Mouse (Mus musculus) ovary, postnatal 36 days (tissue): Measurements from ENCODE around the gene Themis3.
A peak's percentile ranks its signal among the peaks of the same experiment; 100 is the strongest.
"Not testable (repeated sequence)": the region's sequence is repeated elsewhere in the genome, so short reads cannot be mapped to it uniquely, and the experiment has no call there.

Experiments
- DNase-seq: peaks from one replicate; pipeline ENCODE4 v3.0.0; 2022; ENCODE audit warnings: low spot score, mixed read lengths

Gene Themis3

DNA sequence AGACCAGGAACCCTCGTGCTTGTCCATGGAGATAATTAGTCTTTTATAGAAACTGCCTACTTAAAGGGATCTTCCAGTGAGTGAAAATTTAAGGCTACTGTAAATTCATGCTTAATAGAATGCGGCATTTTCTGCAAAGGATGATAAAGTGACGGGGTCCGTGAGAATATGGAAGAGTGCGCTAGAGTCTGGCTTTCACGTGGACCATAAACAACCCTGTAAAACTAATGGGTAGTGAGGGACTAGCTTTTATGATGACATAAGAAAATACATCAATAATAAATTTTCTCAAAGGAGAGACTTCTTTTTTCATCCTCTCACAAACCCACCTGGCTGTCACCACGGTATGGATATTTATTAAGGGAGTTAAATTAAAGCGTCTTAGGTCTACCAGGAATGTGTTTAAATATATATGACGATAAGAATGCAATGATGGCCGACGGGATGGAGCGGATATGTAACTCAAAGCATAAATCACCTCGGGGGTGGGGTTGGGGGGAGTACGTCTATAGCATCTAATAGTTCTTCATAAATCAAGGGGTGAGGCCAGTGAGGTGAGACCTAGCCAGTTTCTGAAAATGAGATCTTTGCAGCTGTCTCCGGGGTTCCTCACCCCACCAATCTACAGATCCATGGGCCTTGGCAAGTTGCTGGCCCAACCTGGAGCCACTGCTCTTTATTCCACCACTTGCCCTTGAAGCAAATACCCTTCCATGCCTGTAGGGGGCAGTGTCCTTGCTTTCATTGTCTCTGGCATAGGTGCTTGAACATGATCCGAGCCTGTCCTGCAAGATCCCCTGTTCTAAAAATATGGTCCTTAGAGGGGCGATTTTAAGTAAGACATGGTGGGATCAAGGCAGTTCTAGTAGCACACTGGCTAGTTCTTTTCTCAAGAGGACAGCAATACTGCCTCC, 35.8 kb downstream of the Themis3 start:
- DNase-seq, result no peak

DNA sequence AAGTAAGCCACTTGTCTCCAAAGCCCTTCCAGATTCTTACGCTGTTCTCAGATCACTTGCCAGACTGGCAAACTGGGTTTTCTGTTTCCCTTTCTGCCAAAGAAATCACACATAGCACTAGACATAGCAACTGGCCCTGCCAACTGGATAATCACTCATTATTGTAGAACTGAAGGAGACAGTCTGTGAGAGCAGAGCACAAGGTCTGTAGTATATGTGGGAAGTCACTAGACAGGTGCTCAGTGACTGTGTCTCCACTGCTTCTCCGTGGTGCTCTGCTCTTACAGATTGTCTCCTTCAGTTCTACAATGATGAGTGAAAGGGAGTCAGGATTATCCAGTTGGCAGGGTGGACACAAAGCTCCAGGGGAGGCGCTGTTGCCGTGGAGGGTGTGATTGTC, 41.7 kb downstream of the Themis3 start:
- DNase-seq, result no peak

DNA sequence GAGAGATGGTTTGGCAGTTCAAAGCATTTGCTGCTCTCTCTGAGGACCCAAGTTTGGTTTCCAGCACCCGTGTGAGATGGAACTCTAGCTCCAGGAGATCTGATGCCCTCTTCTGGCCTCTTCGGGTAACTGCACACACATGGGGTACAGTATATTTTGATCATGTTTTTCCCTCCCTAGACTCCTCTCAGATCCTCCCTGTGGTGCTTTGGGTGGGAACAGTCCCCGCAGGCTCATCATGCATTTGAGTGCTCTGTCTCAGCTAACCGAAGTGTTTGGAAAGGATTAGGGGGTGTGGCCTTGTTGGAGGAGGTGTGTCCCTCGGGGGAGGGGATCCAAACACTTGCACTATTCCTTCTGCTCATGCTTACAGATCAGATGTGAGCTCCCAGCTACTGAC, 43.9 kb downstream of the Themis3 start:
- DNase-seq, result no peak

DNA sequence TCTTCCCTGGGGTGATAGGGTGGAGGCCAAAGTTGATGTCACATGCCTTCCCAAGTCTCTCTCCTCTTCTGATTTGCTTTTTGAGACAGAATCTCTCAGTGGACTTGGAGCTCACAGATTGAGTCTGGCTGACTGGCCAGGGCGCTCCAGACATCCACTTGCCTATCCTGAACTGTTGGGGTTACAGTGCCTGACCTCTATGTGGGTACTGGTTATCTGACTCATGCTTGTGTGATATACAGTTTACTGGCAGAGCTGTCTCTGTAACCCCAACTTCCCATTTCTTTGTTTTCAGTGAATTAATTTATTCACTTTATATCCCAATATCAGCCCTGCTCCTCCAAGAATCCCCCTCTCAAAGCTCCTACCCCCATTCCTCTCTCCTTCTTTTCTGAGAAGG, 62.1 kb downstream of the Themis3 start:
- DNase-seq, result no peak

DNA sequence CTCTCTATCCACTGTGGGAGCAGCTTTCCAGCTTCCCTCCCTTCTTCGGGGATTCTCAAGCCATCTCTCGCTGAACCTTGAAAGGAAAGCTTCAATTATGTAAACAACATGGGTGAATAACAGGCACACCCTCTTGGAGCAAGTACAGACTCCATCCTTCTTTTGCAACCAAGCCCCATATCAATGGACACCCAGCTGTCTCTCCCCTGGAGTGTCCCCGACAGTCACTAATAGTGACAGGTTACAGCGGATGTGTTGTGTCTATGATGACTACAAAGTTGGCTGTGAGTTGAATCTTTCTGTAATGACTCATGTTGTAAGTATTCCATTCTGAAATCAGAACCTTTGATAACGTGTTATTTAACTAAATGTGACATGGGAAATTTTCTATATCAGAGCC, 71.0 kb downstream of the Themis3 start:
- DNase-seq, result no peak

DNA sequence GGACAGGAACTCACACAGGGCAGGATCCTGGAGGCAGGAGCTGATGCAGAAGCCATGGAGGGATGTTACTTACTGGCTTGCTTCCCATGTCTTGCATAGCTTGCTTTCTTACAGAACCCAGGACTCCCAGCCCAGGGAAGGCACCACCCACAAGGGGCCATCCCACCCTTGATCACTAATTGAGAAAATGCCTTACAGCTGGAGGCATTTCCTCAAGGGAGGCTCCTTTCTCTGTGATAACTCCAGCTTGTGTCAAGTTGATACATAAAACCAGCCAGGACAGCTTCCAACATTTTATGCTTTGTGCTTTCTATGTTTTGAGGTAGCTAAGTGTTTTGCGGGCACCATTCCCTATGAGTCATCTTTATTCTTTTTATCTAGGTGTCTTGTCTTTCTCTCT, 71.8 kb downstream of the Themis3 start:
- DNase-seq, result not testable (repeated sequence)

DNA sequence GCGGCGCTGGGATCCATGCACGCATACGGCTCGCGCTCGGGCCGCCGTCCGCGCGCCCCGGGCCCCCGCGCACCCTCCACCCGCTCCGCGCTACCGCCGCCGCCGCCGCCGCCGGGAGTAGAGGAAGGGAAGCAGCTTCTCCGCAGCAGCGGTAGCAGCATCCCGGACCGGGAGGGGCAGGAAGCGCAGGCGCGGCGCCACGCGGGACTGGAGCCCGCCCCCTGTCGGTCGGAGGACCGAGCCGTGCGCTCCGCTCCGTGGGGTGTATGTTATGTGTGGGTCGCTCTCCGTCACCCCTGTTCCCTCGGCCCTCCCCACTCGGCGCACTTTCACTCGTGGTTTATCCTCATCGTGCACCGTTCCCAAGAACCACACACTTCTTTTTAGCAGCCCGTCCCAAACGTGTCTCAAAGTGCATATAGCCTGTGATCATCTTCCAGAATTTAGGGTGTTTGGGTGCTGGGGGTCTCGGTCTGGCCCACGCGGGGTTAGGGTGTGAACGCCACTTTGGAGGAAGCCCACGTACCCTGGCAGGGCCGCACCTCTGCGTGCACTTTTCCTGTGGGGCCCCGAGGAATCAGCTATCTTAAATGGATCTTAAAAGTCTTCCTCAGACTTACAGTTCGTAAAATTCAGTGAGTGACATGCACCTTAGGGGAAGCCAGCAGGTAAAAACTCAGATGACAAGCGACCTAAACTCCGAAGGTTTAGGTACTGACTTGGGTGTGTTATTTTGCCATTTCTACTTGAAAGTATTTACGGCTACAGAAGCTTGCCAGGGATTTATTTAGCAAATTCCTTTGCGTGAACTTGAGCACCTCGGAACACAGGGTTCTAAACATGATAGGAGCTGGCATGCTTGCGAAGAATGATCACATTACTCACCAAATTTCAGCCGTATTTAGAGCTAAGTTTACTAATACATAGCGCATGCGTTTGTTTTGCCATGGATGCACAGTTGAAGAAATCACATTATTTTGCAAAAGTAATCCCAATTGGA, 74.6 kb downstream of the Themis3 start, which contains the start of gene Rab12:
Gene Rab12 (minus strand): TSS at position 176 of the 1,000 bp plus-strand sequence.
- DNase-seq, result peak; percentile 86

DNA sequence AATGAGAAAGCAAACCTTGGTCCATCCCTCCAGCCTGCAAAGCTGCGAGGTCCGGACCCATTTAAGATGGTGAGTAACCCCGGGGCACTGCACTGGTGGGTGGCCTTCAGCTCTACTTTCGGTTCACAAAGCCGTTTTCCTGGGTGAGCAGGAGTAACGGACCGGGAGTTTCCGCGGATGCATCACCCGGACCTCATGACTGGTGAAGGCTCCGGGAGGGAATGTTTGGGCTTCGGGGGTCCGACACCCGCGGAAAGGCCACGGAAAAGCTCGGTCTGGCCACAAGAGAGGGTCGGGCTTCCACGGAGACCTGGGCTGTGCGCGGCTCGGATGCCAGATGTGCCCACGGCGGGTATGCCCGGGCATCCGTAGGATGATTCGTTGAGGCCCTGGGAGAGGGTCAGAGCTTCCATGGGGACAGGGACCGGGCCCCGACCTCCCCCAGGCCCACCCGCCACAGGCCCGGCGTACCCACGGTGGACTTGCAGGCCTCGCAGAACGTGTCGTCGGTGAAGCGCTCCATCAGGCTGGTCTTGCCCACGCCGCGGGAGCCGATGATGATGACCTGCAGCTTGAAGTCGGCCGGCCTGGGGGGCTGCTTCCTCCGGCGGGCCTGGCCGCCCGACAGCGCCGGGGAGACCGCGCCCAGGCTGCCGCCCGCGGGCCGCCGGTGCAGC, 75.4 kb downstream of the Themis3 start:
- DNase-seq, result peak; percentile 27

DNA sequence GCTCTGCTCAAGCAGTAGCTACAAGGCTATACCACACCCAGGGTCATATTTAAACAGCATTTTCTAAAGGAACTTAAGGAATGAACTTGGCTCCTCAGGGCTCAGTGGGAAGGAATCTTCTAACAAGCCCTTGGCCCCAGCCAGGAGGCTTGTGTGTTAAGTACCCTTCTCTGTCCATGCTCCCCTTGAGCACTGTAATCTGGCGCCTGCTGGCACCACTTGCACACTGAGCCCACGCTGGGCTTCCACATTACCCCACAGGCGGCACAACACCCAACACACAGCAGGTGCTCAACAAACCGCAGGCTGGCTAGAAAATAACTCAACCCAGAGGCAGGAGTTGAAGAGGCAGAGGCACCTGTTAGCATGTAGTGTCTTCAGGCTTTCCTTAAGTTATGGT, 77.5 kb downstream of the Themis3 start:
- no peak for DNase-seq

DNA sequence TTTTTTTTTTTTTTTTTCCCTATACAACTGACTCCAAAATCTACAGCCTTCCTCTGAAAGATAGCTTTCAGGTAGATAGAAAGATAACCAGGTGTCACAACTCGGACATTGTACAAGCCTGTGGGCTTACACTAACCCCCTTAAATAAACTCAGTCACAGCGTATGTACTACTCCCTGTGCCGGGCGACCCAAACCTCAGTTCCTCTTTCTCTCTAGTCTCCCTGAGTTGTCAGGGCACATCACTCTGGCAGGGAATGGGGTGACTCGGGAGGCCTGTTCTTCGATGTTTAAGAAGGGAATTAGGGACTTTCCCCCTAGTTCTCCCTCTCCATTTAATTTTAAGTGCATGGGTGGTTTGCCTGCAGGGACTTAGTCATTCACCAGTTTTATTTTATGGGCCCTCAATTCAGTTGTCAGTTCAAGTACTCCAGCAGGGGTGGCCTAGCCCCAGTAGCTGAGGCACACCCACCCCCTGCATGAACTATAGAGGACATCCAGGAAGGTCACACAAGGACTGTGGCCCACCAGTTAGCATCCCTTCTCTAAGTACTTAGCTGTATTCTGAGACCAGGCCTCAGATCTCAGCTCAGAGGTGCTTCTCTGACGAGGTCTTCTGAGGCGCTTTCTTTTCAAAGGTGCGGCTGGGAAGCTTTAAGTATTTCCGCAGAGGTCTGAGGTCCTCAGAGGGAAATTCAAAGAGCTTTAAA, 80.0 kb downstream of the Themis3 start:
- DNase-seq, result no peak

DNA sequence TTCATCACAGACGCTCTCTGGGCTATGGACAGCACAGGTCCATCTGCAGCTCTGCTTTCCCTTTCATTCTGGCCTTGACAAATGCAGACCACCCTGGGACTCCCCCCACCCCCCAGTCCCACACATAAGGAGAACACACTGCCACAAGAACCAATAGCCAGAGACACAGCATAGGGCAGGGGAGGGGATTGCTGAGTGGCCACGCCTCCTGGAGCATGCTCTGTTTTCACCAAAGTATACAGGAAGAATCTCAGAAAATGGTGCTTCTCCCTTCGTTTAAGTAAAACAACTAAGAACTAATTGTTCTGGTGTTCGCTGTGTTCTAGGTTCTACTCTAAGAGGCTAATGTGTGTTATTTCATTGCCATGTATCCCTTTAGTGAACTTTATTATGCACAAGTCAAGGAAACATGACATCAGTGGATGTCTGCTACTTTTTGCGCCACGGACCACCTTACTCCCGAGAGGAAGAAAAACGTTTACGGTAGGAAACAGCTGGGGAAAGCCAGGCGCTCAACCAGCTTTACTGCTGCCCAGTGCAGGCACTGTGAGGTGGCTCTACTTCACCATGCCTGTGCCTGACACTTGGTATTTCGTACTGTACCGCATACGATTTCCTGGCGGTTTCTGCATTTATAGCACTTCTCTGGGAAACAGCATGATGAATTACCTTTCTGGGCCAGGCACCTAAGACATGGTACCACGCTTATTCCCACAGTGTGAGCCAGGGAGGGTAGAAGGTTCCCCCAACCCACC, 82.0 kb downstream of the Themis3 start:
- DNase-seq, result no peak

DNA sequence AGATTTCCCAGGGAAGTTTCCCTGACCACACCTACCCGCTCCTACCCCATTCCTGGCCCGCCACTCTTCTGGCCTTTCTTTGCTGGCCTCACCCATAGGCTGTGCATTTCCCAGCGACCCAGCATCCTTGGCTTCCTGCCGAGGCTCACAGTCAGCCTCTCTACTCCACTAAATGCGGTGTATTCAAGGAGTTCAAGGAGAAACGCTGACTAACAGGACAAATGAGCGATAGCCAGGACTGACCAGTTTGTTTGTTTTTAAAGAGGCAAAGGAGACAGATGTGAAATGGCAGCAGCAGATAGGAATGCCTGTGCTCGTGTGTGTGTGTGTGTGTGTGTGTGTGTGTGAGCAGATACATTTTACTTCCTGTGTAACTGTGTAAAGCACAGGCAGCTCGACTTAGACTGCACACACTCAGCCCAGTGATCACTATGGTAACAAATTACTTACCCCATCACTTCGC, 84.2 kb downstream of the Themis3 start:
- DNase-seq, result peak; percentile 61

DNA sequence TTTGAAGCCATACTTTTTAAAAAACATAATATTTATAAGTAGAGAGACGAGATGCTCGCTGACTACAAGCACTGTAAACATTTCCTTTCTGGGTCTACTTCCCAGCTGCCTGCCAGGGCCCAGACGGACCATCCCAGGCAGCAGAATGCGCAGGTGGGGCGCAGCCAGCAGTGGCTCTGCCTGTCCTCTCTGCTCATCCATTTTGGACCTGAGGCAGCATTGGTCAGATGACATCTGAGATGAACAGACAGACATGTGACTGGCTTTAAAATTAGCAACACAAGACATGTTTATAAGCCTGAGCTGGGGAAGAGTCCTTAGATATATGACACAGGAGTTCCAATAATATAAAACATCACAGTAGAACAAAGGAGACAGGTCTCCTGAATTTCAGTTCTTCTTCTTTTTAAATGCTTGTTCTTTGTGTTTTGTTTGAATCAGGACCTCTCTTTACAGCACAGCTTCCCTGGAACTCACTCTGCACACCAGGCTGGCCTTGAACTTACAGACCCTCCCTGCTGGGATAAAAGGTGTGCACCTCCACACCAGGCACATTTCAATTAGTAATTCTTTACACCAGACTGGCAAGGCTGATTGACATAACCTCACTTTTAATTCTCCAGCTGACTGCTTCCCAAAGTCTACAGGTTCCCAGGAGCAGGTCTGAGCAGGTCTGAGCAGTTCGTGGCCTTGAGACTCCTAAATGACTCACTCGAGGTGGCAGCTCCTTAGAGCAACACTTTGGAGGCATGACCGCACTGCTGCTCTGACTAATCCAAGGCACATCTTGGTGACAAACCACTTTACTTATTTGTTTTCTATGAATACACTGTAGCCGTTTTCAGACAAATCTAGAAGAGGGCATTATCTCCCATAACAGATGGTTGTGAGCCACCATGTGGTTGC, 87.1 kb downstream of the Themis3 start:
- DNase-seq, result no peak

DNA sequence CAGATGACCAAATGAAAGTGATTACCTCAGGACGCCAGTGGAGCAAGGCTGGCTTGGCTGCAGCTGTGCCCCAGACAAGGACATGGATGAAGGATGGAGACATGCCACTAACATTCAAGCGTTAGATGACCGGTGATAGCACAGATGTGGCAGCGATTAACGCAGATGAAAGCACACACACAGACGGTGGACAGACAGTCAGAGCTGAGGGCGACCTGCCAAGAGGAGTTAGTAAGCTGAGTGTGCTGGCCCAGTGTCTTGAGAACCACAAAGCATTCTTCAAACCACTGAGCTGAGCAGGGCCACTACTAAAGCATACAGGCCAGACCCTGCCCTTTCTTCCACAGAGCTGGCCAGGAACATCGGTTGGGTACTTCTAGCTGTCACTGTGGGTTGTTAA, 89.5 kb downstream of the Themis3 start:
- no peak for DNase-seq
